Mouse (Mus musculus) heart, embryonic 10.5 days (tissue): Measurements from ENCODE around the gene Pwp1. TPM values are rescaled to one million over a fixed set of nuclear protein-coding genes. Genes with fewer than 3 reads are reported as not detected.
"Not testable (repeated sequence)": the region's sequence is repeated elsewhere in the genome, so short reads cannot be mapped to it uniquely, and the experiment has no call there.

Experiments used
- DNase-seq: peaks from one replicate; pipeline ENCODE4 v3.0.0-alpha.2; 2017; ENCODE audit warnings: low spot score
- H3K27ac ChIP-seq: fragments of 300-500 bp; sonication (generic); 2 replicates; pipeline ENCODE4 v1.5.1; 2016; ENCODE audit warnings: mild to moderate bottlenecking
- H3K27me3 ChIP-seq: fragments of 300-500 bp; sonication (generic); 2 replicates; pipeline ENCODE4 v1.6.1; 2016; ENCODE audit warnings: mild to moderate bottlenecking; ENCODE audit not compliant: poor library complexity, insufficient read depth, severe bottlenecking
- H3K36me3 ChIP-seq: fragments of 300-500 bp; sonication (generic); 2 replicates; pipeline ENCODE4 v1.6.1; 2016; ENCODE audit warnings: mild to moderate bottlenecking, moderate library complexity
- H3K4me1 ChIP-seq: fragments of 300-500 bp; sonication (generic); 2 replicates; pipeline ENCODE4 v1.6.1; 2016; ENCODE audit warnings: mild to moderate bottlenecking
- H3K4me3 ChIP-seq: fragments of 300-500 bp; sonication (generic); 2 replicates; pipeline ENCODE4 v1.5.1; 2016; ENCODE audit warnings: mild to moderate bottlenecking, moderate library complexity
- H3K9me3 ChIP-seq: fragments of 300-500 bp; sonication (generic); 2 replicates; pipeline ENCODE4 v1.6.1; 2016; ENCODE audit warnings: mild to moderate bottlenecking, moderate library complexity
- WGBS: fragments of 180-500 bp; shearing (Covaris S2); methylation state at CpG from one replicate; pipeline ENCODE4 v1.1.7; 2016; 5-methylcytosine and 5-hydroxymethylcytosine counted together
- polyA plus RNA-seq: library from polyadenylated mRNA; unstranded; fragments of >200 nt; fragmentation: Nextera tagmentation; extraction: Ambion mirVana; gene quantifications from 2 replicates; pipeline ENCODE4 v1.2.1, GENCODE M21; 2016

The Pwp1 gene
- 64.8 and 83.7 TPM in 2 replicates for polyA plus RNA-seq

GRCm38 (mm10) chr10:85829085-85829853 lies at the start of gene Pwp1:
Gene Pwp1, plus strand, starts transcription at chr10:85829494.
- H3K27me3 ChIP-seq, H3K4me1 ChIP-seq, H3K9me3 ChIP-seq, H3K36me3 ChIP-seq: not testable (repeated sequence)
- DNase-seq = peak; percentile 77
- H3K4me3 ChIP-seq = peak within 1 kb of the TSS; percentile 63
- H3K27ac ChIP-seq = peak within 1 kb of the TSS; percentile 88
- WGBS = 6% methylated on average over 48 of the region's 49 CpGs

GRCm38 (mm10) chr10:85822143-85822696 lies 7.1 kb upstream of the Pwp1 start:
- not testable (repeated sequence) for H3K4me3 ChIP-seq, H3K27ac ChIP-seq, H3K9me3 ChIP-seq, DNase-seq, H3K27me3 ChIP-seq, H3K36me3 ChIP-seq, H3K4me1 ChIP-seq
- WGBS = 91% methylated on average over 1 of the region's 3 CpGs

DNA sequence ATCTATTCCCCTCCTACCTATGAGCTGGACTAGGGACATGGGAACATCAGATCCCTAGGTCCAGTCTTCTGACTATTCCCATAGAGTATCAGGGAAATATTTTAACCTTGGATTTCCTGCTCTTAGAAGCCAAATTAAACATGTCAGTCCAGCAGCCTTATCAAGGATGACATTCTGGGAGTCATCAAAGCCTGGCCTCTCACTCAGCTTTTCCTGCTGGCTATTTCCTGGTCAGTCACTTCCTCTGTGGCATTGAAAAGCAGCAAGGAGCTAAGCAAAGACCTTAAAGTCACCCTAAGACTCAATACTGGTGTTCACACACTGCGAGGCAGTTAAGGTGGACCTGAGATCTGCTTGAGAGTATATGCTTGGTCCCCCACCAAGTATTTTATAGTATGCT lies 5.5 kb upstream of the Pwp1 start:
- H3K4me1 ChIP-seq, H3K27ac ChIP-seq, H3K9me3 ChIP-seq, DNase-seq, H3K27me3 ChIP-seq, H3K4me3 ChIP-seq, H3K36me3 ChIP-seq: not testable (repeated sequence)
- 66% methylated on average over 1 of the region's 1 CpGs for WGBS

- not testable (repeated sequence) for H3K27me3 ChIP-seq, H3K36me3 ChIP-seq, H3K27ac ChIP-seq, H3K9me3 ChIP-seq, H3K4me1 ChIP-seq, DNase-seq
- H3K4me3 ChIP-seq = 0 out of 2 replicates have a peak overlapping the region, but pooled peaks have one; percentile 63
- WGBS = 82% methylated on average over 5 of the region's 5 CpGs
Measured at GRCm38 (mm10) chr10:85828722-85829084, 591 bp upstream of the Pwp1 start.

- H3K9me3 ChIP-seq = no peaks in the 10 kb centered on the region
- no peak for DNase-seq
- no peaks in the 10 kb centered on the region for H3K27me3 ChIP-seq
- no peak overlapping the region for H3K27ac ChIP-seq
- H3K4me3 ChIP-seq = no peak overlapping the region
- no peaks in the 10 kb centered on the region for H3K36me3 ChIP-seq
- WGBS = 58% methylated on average over 4 of the region's 4 CpGs
- H3K4me1 ChIP-seq = peaks cover 4% of the 10 kb centered on the region; the same call in 1 of the 2 replicates
Measured at GRCm38 (mm10) chr10:85846105-85846862, 17.0 kb downstream of the Pwp1 start.

- H3K4me3 ChIP-seq = peak overlapping the region; percentile 95
- DNase-seq = peak; percentile 94
- peak overlapping the region; percentile 90 for H3K27ac ChIP-seq
- no peaks in the 10 kb centered on the region for H3K9me3 ChIP-seq
- H3K27me3 ChIP-seq = no peaks in the 10 kb centered on the region
- H3K4me1 ChIP-seq = peaks cover 12% of the 10 kb centered on the region
- H3K36me3 ChIP-seq = peaks cover 30% of the 10 kb centered on the region
- WGBS = under 1% methylated on average over 55 of the region's 55 CpGs
Measured at GRCm38 (mm10) chr10:85871698-85872478, 42.6 kb downstream of the Pwp1 start.

- Histone ChIP-seq H3K27ac (peak overlapping the region; percentile 90; the same call in 1 of the 2 replicates), H3K4me1 (peaks cover 12% of the 10 kb centered on the region), H3K9me3 (no peaks in the 10 kb centered on the region), H3K27me3 (no peaks in the 10 kb centered on the region), H3K36me3 (peaks cover 35% of the 10 kb centered on the region), H3K4me3 (peak overlapping the region; percentile 95)
- DNase-seq = no peak
- WGBS = 4% methylated on average over 5 of the region's 5 CpGs
Measured at GRCm38 (mm10) chr10:85872479-85872773, 43.1 kb downstream of the Pwp1 start.

- 93% methylated on average over 13 of the region's 13 CpGs for WGBS
- H3K4me1 ChIP-seq = peaks cover 12% of the 10 kb centered on the region
- H3K4me3 ChIP-seq = no peak overlapping the region
- H3K27ac ChIP-seq = no peak overlapping the region
- H3K36me3 ChIP-seq = peaks cover 51% of the 10 kb centered on the region
- no peaks in the 10 kb centered on the region for H3K27me3 ChIP-seq
- no peak for DNase-seq
- no peaks in the 10 kb centered on the region for H3K9me3 ChIP-seq
Measured at GRCm38 (mm10) chr10:85873861-85874544, 44.7 kb downstream of the Pwp1 start.

DNA sequence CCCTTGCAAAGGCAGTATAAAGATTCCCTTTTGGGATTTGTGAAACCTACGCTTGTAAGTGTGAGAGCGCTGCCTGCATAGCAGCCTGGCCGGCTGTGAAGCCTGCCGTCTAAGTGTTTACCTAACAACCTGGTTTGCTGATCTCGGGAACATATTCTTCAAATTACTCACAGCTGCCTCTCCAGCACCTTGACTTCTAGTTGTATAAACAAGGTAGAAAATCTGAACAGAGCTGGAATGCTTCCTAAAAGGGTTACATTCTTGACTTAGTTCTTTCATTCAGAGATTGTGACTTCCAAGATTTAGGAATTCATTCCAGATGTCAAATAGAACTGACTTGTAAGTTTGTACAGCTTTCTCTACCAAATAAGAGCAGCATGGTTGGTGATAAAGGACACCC lies 46.5 kb downstream of the Pwp1 start:
- no peak for DNase-seq
- H3K27me3 ChIP-seq = no peaks in the 10 kb centered on the region
- H3K9me3 ChIP-seq = no peaks in the 10 kb centered on the region
- H3K4me3 ChIP-seq = no peak overlapping the region
- WGBS = 93% methylated on average over 5 of the region's 5 CpGs
- H3K27ac ChIP-seq = no peak overlapping the region
- peaks cover 12% of the 10 kb centered on the region for H3K4me1 ChIP-seq
- peaks cover 67% of the 10 kb centered on the region for H3K36me3 ChIP-seq

GRCm38 (mm10) chr10:85879886-85880486 lies 50.7 kb downstream of the Pwp1 start:
- Histone ChIP-seq H3K9me3 (no peaks in the 10 kb centered on the region), H3K27ac (no peak overlapping the region), H3K4me1 (no peaks in the 10 kb centered on the region), H3K4me3 (no peak overlapping the region), H3K27me3 (no peaks in the 10 kb centered on the region), H3K36me3 (peaks cover 93% of the 10 kb centered on the region)
- 91% methylated on average over 8 of the region's 8 CpGs for WGBS
- no peak for DNase-seq

DNA sequence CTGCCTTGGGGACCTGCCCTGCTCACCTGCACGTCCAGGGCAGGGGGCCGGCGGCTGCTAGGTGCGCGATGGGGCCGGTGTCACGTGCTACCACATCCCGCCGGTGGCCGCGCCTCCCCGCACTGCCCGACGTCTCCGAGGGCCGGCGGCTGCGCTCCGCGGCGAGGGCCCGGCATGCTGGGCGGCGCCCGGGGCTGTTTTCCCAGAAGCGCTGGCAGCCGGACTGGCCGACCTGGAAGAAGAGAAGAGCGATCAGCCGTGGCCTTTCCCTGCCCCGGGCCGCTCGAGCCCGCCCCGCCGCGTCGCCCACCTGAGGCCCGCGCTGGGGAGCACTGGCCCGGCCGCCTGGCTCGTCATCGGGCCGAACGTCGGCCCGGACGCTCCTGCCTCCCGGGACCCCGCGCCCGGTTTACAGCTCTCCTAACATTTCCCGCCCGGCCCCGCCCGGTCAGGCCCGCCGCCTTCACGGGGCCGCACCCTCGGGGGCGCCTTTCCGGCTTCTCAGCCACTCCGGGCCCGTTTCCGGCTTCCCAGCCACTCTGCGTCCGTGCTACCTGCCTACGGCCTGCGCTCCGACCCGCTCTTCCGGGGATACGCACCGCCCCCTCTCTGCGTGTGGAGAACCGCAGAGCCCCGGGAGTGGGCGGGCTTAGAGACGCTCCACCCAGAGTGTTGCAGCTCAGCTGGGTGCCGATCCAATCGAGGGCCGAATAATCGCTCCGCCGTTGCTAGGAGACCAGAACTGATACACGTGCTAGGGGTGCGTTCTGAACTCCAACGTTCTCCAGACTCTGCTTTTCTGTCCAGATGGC lies 87.4 kb downstream of the Pwp1 start, which contains the start of gene Prdm4:
TSS of gene Prdm4 (minus strand) at position 645 of the 812 bp plus-strand sequence.
- no peaks in the 10 kb centered on the region for H3K27me3 ChIP-seq
- H3K27ac ChIP-seq = peak within 1 kb of the TSS; percentile 93
- H3K9me3 ChIP-seq = no peaks in the 10 kb centered on the region
- H3K4me1 ChIP-seq = peaks cover 9% of the 10 kb centered on the region; the same call in 1 of the 2 replicates
- WGBS = under 1% methylated on average over 84 of the region's 90 CpGs
- H3K36me3 ChIP-seq = peaks cover 26% of the 10 kb centered on the region
- H3K4me3 ChIP-seq = peak within 1 kb of the TSS; percentile 93
- peak; percentile 99 for DNase-seq
